Mouse (Mus musculus) cortical plate, adult 2 months (tissue): ENCODE results near the gene Nras. TPM values are rescaled to one million over a fixed set of nuclear protein-coding genes. Genes with fewer than 3 reads are reported as not detected.

ENCODE experiments used
- H3K27ac ChIP-seq: fragments of 200-500 bp; 2 replicates; pipeline ENCODE4 v1.5.1; 2012; ENCODE audit warnings: low read length, control low read depth, inconsistent platforms; ENCODE audit not compliant: insufficient read depth
- H3K4me1 ChIP-seq: fragments of 200-500 bp; 2 replicates; pipeline ENCODE4 v1.6.1; 2011; ENCODE audit warnings: low read length; ENCODE audit not compliant: control insufficient read depth, insufficient read depth
- H3K4me3 ChIP-seq: fragments of 200-500 bp; 2 replicates; pipeline ENCODE4 v1.5.1; 2011; ENCODE audit warnings: mild to moderate bottlenecking, low read length, control low read depth; ENCODE audit not compliant: insufficient read depth
- CTCF ChIP-seq: fragments of 200-500 bp; IDR thresholded peaks from 2 replicates; pipeline ENCODE4 v1.5.1; 2011; ENCODE audit warnings: mild to moderate bottlenecking, control low read depth, low read length; ENCODE audit not compliant: insufficient read depth; ENCODE audit errors: extremely low read depth
- POLR2A ChIP-seq: fragments of 200-500 bp; IDR thresholded peaks from 2 replicates; pipeline ENCODE4 v1.6.1; 2011; ENCODE audit warnings: mild to moderate bottlenecking, low read length, control low read depth; ENCODE audit not compliant: insufficient read depth; ENCODE audit errors: extremely low read depth
- polyA plus RNA-seq: library from polyadenylated mRNA; depleted of rRNA; stranded (reverse); fragments of >200 nt; gene quantifications from 2 replicates; pipeline ENCODE4 v1.2.3, GENCODE M21; 2012

Gene Nras
- polyA plus RNA-seq, 1 experiment = 35.1 TPM

- H3K4me1 ChIP-seq = peaks cover 1% of the 10 kb centered on the region; the same call in 1 of the 2 replicates
- no peak overlapping the region for H3K27ac ChIP-seq
- H3K4me3 ChIP-seq = peak overlapping the region; percentile 87
- TF ChIP-seq CTCF (no peak), POLR2A (no peak)
Observed at GRCm38 (mm10) chr3:103057752-103058151, 333 bp upstream of the Nras start.

- no peak overlapping the region for H3K27ac ChIP-seq
- H3K4me3 ChIP-seq = no peak overlapping the region
- H3K4me1 ChIP-seq = no peaks in the 10 kb centered on the region
- TF ChIP-seq CTCF = no peak
- no peak for TF ChIP-seq POLR2A
Observed at GRCm38 (mm10) chr3:103066927-103067326, 8.8 kb downstream of the Nras start.

- H3K4me1 ChIP-seq = no peaks in the 10 kb centered on the region
- TF ChIP-seq CTCF (no peak), POLR2A (no peak)
- H3K27ac ChIP-seq = no peak overlapping the region
- no peak overlapping the region for H3K4me3 ChIP-seq
Observed at GRCm38 (mm10) chr3:103068971-103069370, 10.9 kb downstream of the Nras start.

DNA sequence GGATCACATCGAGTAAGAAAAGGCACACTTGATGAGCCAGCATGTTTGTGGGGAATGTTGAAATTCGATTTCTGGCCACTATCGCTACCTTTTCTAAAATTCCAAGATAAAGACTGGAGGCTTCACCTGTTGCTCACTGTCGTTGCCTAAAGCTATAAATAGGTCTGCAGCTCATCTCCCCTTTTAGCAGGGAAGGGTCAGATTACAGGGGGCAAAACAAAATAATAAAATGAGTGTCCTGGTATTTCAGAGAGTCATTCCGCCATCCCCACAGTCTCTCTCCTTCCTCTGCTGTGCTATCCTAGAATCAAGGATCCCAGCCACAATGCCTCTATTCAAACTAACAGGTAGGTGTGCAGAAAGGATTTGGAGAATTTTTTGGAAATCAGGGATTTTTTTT is 15.7 kb downstream of the Nras start, which contains the start of gene Ampd1:
Gene Ampd1 (plus strand): TSS at position 244 of the 400 bp plus-strand sequence.
- TF ChIP-seq POLR2A = no peak
- TF ChIP-seq CTCF = no peak
- Histone ChIP-seq H3K4me3 (no peak within 1 kb of the TSS), H3K27ac (no peak within 1 kb of the TSS), H3K4me1 (no peaks in the 10 kb centered on the region)

DNA sequence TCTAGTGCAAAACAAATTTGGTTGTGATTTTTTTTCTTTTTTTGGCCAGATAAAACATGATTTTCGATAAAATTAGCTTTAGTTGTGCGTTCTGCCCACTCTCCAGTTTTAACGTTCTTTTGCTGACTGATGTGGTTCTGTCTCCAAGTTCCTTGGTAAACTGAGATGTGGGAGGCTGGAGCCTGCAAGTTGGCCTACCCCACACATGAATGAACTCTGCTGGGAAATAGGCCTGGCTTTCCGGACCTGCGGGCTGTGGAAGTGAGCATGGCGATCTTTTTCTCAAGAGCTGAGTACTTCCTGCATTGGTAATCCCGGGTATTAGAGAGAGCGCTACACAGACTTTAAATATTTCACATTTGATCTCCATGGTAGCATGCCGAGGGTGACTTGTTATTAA is 17.8 kb downstream of the Nras start:
- no peak overlapping the region for H3K27ac ChIP-seq
- 0 out of 2 replicates have a peak, but pooled peaks cover 1% of the 10 kb centered on the region for H3K4me1 ChIP-seq
- no peak overlapping the region for H3K4me3 ChIP-seq
- TF ChIP-seq CTCF = no peak
- no peak for TF ChIP-seq POLR2A

- no peak for TF ChIP-seq POLR2A
- no peak for TF ChIP-seq CTCF
- H3K4me3 ChIP-seq = no peak overlapping the region
- no peak overlapping the region for H3K27ac ChIP-seq
- 0 out of 2 replicates have a peak, but pooled peaks cover 1% of the 10 kb centered on the region for H3K4me1 ChIP-seq
Observed at GRCm38 (mm10) chr3:103076476-103076875, 18.4 kb downstream of the Nras start.

- H3K4me3 ChIP-seq = no peak overlapping the region
- TF ChIP-seq POLR2A = no peak
- no peak for TF ChIP-seq CTCF
Observed at GRCm38 (mm10) chr3:103079301-103079700, 21.2 kb downstream of the Nras start.

GRCm38 (mm10) chr3:103081051-103081450 is 23.0 kb downstream of the Nras start:
- H3K27ac ChIP-seq = no peak overlapping the region
- no peak overlapping the region for H3K4me3 ChIP-seq
- 0 out of 2 replicates have a peak, but pooled peaks cover 3% of the 10 kb centered on the region for H3K4me1 ChIP-seq
- TF ChIP-seq POLR2A (no peak), CTCF (no peak)

More at GRCm38 (mm10) chr3:103079301-103079700, 21.2 kb downstream of the Nras start:
- Histone ChIP-seq H3K4me1 (0 out of 2 replicates have a peak, but pooled peaks cover 3% of the 10 kb centered on the region), H3K27ac (no peak overlapping the region)

DNA sequence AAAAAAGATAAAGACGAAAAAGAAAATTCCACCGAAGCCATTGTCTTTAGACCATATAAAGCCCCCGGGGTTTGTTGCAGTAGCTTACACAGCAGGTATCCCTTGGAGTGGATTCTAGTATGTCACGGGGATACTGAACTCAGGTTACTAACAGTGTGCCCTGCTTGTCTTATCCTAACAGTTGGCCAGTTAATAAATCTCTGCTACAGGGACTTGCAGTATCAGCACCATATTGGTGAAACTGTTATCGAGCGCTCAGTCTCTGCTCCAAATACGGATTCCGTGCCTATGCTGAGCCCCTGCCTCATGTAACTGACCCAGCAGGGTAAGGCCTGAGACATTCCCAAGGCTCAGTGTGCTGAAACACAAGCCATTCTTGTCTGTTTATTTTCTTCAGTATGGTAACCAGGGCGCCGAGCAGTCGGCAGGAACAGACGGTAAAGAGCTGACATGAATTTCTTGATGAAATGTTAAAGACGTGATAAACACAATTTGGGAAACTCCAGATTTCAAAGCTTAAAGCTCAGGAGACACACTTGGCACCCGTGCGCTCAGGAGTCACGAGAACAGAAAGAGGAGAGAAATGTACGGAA is 23.9 kb downstream of the Nras start:
- TF ChIP-seq POLR2A = no peak
- TF ChIP-seq CTCF = no peak
- Histone ChIP-seq H3K4me3 (no peak overlapping the region), H3K4me1 (0 out of 2 replicates have a peak, but pooled peaks cover 3% of the 10 kb centered on the region), H3K27ac (no peak overlapping the region)

DNA sequence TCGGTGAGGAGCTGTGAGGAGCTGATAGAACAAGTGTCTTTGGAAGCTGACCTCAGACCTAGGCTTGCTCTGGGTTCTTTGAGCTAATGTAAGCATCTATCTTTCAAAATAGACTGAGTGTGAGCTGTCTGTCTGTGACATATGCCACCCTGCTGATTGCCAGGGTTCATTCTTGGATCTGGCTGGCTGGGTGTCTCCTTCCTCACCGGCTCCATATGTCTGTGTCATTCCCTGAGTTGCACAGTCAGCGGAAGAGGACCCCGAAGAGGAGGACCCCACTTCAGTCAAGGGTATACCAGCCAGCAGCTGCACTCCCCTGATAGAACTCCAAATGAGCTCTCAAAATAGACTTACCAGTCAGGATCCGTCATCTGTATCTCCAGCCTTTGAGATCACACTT is 24.7 kb downstream of the Nras start:
- no peak overlapping the region for H3K27ac ChIP-seq
- TF ChIP-seq POLR2A (no peak), CTCF (no peak)

GRCm38 (mm10) chr3:103085986-103086385 is 27.9 kb downstream of the Nras start:
- no peak overlapping the region for H3K27ac ChIP-seq
- no peak overlapping the region for H3K4me3 ChIP-seq
- TF ChIP-seq POLR2A = no peak
- TF ChIP-seq CTCF = no peak
- 0 out of 2 replicates have a peak, but pooled peaks cover 1% of the 10 kb centered on the region for H3K4me1 ChIP-seq

More for the DNA sequence above, 24.7 kb downstream of the Nras start:
- Histone ChIP-seq H3K4me3 (no peak overlapping the region), H3K4me1 (0 out of 2 replicates have a peak, but pooled peaks cover 3% of the 10 kb centered on the region)
